Mouse (Mus musculus): Measurements from ENCODE around the gene Sarm1. TPM values are rescaled to one million over a fixed set of nuclear protein-coding genes. Genes with fewer than 3 reads are reported as not detected.

The Sarm1 gene
- polyA plus RNA-seq, 1 experiment from 2014 or later, result 49.0 TPM

DNA sequence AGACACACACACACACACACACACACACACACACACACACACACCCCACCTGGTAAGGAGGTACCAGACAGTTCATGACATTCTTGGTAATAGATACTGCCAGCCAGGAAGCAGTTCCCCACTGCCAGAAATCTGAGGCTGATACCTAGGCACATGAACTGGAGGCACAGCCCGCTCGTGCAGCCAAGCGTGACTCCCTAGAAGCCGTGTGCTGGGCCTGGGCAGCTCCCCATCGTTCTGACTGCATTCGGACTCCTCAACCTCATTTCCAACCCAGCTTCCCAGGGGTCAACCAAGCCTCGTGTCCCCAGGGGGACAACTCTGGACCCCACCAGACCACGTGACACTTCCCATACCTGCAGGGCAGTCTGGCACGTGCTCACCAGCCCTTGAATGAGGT is 31.2 kb upstream of the Sarm1 start:
- Histone ChIP-seq H3K4me2 (no peak overlapping the region), H3K4me1 (0 out of 2 replicates have a peak, but pooled peaks cover 6% of the 10 kb centered on the region), H3K9ac (replicated peaks) (no peak overlapping the region), H3K4me3 (replicated peaks) (no peak overlapping the region), H3K36me3 (peaks cover 65% of the 10 kb centered on the region), H3K9me3 (replicated peaks) (no peaks in the 10 kb centered on the region), H3K27ac (replicated peaks) (no peak overlapping the region), H3K27me3 (replicated peaks) (no peaks in the 10 kb centered on the region)
- no peak for ATAC-seq (ENCODE audit: low FRiP score)
- 86% methylated on average over 9 of the region's 9 CpGs for WGBS

DNA sequence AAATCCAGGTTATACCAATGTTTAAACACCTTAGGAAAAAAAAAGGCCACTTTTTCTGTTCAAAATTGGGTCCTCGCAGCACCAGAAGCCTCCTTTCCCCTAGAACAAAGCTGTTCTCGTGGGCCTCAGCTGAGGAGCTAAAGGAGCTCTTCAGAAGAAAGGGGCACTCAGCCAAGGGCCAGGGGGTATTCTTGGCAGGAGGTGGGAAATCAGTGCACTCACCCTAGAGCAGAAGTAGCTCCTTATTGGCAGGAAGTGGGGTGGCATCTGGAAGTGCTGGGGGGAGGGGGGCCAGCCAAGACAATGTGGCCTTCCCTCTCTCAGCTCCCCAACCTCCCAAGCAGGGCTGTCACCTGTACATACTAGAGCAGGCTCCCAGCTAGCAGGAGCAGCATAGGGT is 27.3 kb upstream of the Sarm1 start:
- H3K27me3 ChIP-seq (replicated peaks), result no peaks in the 10 kb centered on the region
- no peak overlapping the region for H3K9ac ChIP-seq (replicated peaks)
- H3K4me3 ChIP-seq (replicated peaks), result no peak overlapping the region
- no peak overlapping the region for H3K27ac ChIP-seq (replicated peaks)
- no peaks in the 10 kb centered on the region for H3K4me1 ChIP-seq
- no peaks in the 10 kb centered on the region for H3K9me3 ChIP-seq (replicated peaks)
- peaks cover 98% of the 10 kb centered on the region for H3K36me3 ChIP-seq
- ATAC-seq (ENCODE audit: low FRiP score), result no peak
- no peak overlapping the region for H3K4me2 ChIP-seq
- 77% methylated on average over 2 of the region's 2 CpGs for WGBS

DNA sequence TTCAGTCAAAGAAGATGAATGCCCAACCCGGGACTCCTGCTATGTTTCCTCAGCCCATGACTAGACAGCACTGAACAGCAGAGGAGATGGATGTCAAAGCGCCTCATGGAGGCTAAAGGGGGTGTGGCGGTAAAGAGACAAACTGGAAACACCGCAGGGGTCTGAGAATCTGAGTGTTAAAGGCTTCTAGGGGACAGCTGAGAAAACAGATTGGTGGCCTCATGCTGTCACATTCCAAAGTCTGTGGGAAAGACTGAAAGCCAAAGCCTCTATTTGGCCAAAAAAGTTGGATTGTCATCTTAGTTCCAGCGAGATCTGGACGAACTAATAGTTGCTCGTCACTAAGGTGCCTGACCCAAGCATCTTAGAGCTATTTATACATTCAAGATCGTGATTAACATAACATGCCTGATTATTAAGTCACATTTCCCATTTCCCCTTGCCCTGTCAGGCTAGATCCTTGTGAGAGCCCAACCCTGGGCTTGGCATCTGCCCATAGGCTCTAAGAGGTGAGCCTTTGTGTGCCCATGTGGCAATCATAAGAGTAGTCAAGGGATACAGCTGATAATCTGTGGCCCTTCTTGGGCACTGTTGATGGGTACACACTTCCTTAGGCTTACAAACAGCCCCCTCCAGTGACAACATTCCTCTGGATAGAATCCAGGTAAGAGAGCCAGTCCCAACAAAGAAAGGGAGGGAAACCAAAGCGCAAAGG is 25.8 kb upstream of the Sarm1 start:
- Histone ChIP-seq H3K9me3 (replicated peaks) (no peaks in the 10 kb centered on the region), H3K36me3 (peaks cover 99% of the 10 kb centered on the region), H3K27me3 (replicated peaks) (no peaks in the 10 kb centered on the region), H3K4me3 (replicated peaks) (no peak overlapping the region), H3K27ac (replicated peaks) (peak overlapping the region; percentile 54), H3K9ac (replicated peaks) (no peak overlapping the region), H3K4me1 (no peaks in the 10 kb centered on the region), H3K4me2 (no peak overlapping the region)
- 80% methylated on average over 9 of the region's 9 CpGs for WGBS
- no peak for ATAC-seq (ENCODE audit: low FRiP score)

DNA sequence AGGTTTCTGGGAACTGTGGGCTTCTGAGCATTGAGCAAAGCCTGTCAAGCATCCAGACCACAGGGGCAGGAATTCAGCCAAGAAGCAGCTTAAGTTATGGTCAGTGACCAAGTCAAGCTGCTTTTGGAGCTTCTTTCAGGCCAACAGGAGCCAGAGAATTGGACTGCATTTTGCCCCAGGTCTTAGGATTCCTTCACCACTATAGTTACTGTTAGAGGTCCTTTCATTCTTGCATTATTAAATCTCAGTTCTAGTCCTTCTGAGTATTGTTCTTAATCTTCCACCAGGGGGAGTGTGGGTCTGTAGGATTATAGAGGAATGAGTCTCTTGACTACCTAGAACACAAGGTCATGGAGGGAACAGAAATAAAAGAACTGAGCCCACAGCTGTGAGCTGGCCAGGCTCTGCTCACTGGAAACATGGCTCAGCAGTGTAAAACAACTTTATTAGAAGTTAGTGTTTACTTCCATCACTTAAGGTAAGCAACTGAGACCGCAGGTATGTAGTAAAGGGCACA is 25.0 kb upstream of the Sarm1 start:
- no peak for ATAC-seq (ENCODE audit: low FRiP score)
- Histone ChIP-seq H3K36me3 (peaks cover 98% of the 10 kb centered on the region), H3K4me2 (no peak overlapping the region), H3K4me1 (no peaks in the 10 kb centered on the region), H3K4me3 (replicated peaks) (no peak overlapping the region), H3K9me3 (replicated peaks) (no peaks in the 10 kb centered on the region), H3K27me3 (replicated peaks) (no peaks in the 10 kb centered on the region), H3K9ac (replicated peaks) (no peak overlapping the region), H3K27ac (replicated peaks) (peak overlapping the region; percentile 54)
- WGBS, result 100% methylated on average over 1 of the region's 1 CpGs

DNA sequence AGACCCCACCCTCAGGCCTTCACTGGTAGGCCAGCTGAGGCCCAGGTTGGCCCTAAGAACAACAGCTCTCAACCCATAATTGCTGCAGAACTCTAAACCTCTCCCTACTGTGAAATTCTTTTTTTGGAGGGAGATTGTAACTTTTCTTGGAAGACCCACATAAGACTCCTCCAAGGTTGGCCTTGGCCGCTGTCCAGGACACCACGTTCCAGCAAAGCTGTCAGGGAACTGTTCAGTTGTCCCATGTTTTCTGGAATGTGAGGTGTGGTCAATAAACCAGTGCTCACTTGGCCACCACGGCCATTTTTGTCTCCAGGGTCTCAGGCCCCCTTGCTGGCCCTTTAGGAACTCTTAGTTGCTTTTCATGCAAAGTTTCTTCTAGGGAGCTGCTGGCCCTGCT is 24.3 kb upstream of the Sarm1 start:
- Histone ChIP-seq H3K9ac (replicated peaks) (no peak overlapping the region), H3K4me3 (replicated peaks) (no peak overlapping the region), H3K36me3 (peaks cover 93% of the 10 kb centered on the region), H3K4me1 (no peaks in the 10 kb centered on the region), H3K4me2 (no peak overlapping the region), H3K27me3 (replicated peaks) (no peaks in the 10 kb centered on the region), H3K27ac (replicated peaks) (0 out of 2 replicates have a peak overlapping the region, but pooled peaks have one; percentile 54), H3K9me3 (replicated peaks) (no peaks in the 10 kb centered on the region)
- 88% methylated on average over 3 of the region's 3 CpGs for WGBS
- no peak for ATAC-seq (ENCODE audit: low FRiP score)

DNA sequence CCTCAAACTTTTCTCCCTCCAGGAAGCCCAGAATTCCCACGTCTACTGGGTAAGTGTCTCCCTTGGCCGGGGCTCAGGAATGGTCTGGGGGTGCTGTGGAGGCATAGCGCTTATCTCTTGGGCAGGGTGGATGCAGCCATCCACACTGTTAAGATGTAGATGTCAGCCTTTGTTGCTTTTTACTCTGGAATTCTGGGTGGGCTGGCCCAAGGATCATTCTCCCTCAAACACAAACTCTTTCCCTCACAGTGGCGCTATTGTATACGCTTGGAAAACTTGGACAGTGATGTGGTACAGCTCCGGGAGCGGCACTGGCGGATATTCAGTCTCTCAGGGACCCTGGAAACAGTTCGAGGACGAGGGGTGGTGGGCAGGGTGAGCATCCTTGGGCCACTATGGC is 21.4 kb upstream of the Sarm1 start:
- no peak overlapping the region for H3K27ac ChIP-seq (replicated peaks)
- H3K36me3 ChIP-seq, result peaks cover 93% of the 10 kb centered on the region
- no peaks in the 10 kb centered on the region for H3K27me3 ChIP-seq (replicated peaks)
- WGBS, result 91% methylated on average over 10 of the region's 10 CpGs
- H3K4me2 ChIP-seq, result no peak overlapping the region
- no peak overlapping the region for H3K9ac ChIP-seq (replicated peaks)
- no peak for ATAC-seq (ENCODE audit: low FRiP score)
- no peak overlapping the region for H3K4me3 ChIP-seq (replicated peaks)
- peaks cover 5% of the 10 kb centered on the region; the same call in 1 of the 2 replicates for H3K4me1 ChIP-seq
- H3K9me3 ChIP-seq (replicated peaks), result no peaks in the 10 kb centered on the region

DNA sequence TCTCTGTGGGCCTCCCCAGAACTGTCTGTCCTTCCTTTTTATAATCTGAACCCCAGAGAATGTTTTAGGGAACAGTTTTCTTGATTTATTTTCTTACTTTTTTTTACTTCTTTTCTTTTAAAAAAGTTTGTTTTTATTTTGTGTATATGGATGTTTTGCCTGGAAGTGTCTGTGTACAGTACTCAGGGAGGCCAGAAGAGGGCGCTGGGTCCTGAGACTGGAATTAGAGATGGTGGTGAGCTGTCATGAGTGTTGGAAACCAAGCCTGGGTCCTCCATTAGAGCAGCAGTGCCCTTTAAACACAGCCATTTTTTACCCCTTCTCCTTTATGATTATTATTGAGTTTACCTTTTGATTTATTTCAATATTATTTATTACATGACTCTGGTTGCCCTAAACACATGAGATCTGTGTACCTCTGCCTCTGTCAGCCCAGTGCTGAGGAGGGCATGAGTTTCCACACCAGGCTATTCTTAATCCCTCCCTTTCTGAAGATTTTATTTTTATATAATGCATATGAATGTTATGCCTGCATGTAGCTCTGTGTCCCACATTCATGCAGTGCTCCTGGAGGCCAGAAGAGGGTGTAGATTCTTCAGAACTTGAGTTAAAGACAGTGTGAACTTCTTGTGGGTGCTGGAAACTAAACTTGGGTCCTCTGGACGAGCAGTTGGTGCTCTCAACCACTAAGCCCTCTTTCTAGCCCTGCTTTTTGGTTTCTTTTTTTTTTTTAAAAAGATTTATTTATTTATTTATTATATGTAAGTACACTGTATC is 18.2 kb upstream of the Sarm1 start:
- H3K27ac ChIP-seq (replicated peaks), result no peak overlapping the region
- no peaks in the 10 kb centered on the region for H3K27me3 ChIP-seq (replicated peaks)
- H3K4me2 ChIP-seq, result no peak overlapping the region
- no peak overlapping the region for H3K9ac ChIP-seq (replicated peaks)
- no peaks in the 10 kb centered on the region for H3K9me3 ChIP-seq (replicated peaks)
- WGBS, result 77% methylated on average over 2 of the region's 2 CpGs
- peaks cover 23% of the 10 kb centered on the region for H3K4me1 ChIP-seq
- no peak overlapping the region for H3K4me3 ChIP-seq (replicated peaks)
- ATAC-seq (ENCODE audit: low FRiP score), result no peak
- H3K36me3 ChIP-seq, result peaks cover 63% of the 10 kb centered on the region

DNA sequence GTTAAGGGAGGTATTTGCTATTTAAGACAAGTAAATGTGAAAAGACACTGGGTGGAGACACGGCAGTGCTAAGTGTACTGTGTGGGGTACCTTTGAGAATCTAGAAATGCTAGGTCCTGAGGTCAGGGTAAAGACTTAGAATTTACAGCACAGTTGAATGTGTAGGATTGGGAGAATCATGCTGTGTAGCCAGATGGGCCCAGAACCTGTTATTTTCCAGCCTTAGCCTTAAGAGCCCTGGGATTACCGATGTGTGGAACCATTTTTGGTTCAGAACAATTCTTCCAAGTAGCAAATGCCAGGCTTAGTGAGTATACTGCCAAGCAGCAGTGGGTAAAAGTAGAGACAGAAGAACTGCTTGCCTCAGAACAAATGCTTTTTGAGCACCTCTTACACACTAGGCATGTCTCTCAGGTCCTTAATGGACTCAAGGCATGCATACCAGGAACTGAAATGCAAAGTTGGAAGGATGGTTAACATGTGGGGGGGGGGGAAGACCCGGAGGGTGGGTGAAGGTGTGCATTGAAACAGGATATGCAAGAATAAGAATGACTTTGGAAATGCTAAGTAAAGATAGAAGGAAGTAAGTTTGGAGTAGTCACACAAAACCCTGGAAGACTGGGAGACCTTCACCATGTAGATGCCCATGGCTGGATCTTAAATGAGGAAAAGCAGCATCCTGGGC is 15.7 kb upstream of the Sarm1 start:
- 74% methylated on average over 3 of the region's 3 CpGs for WGBS

DNA sequence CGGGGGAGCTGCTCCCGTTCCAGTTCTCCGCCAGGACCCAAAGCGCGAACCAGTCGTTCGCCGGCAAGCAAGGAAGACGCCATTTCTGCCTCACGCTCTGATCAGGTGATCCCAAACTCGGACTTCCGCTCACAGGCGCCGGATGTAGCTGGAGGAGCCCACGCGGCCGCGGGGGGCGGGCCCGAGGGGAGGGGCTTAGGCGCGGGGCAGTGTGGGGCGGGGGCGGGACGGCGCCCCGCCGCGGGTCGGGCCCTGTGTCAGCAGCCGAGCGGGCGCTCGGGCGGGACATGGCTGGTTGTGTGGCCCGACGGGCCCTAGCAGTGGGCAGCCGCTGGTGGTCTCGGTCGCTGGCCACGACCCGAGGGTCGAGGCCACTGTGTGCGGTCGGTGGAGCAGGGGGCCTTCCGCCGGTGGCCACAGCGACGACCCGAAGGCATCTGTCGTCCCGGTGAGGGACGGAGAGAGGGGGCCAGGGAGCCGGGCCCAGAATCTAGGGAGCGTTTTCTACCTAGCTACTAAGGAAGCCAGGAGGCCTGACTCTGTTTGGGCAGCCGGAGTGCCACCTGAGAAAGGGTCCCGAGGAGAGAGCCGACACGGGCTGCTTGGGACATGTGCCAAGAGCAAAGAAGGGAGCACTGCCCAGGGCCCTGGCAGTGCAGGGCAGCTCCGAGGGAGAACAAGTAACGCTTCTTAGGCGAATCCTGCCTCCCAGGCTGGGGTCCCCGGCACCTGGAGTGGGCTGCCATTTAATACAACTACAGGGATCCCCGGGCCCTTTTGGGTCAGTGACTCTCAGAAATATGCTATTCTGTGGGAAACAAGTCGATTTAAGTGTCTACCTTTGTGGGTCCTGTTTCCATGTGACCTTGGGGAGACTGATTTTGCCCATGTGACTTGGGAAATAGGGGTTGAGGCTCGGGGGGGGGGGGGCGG is 14.7 kb upstream of the Sarm1 start, which contains the start of the genes Tmem199 and Poldip2:
TSS of gene Tmem199 (minus strand) at position 148 of the 933 bp plus-strand sequence.
TSS of gene Poldip2 (plus strand) at position 169 of the 933 bp plus-strand sequence.
- peaks cover 52% of the 10 kb centered on the region for H3K36me3 ChIP-seq
- no peaks in the 10 kb centered on the region for H3K27me3 ChIP-seq (replicated peaks)
- peak within 1 kb of the TSS; percentile 93 for H3K4me2 ChIP-seq
- H3K4me1 ChIP-seq, result peaks cover 23% of the 10 kb centered on the region
- peak within 1 kb of the TSS; percentile 88 for H3K27ac ChIP-seq (replicated peaks)
- H3K9me3 ChIP-seq (replicated peaks), result no peaks in the 10 kb centered on the region
- H3K4me3 ChIP-seq (replicated peaks), result peak within 1 kb of the TSS; percentile 79
- peak; percentile 95 for ATAC-seq (ENCODE audit: low FRiP score)
- H3K9ac ChIP-seq (replicated peaks), result peak within 1 kb of the TSS; percentile 99
- under 1% methylated on average over 63 of the region's 67 CpGs for WGBS

More for the DNA sequence above, 15.7 kb upstream of the Sarm1 start:
- ATAC-seq (ENCODE audit: low FRiP score), result no peak
- Histone ChIP-seq H3K27ac (replicated peaks) (no peak overlapping the region), H3K36me3 (peaks cover 50% of the 10 kb centered on the region), H3K4me1 (peaks cover 23% of the 10 kb centered on the region), H3K27me3 (replicated peaks) (no peaks in the 10 kb centered on the region), H3K9ac (replicated peaks) (peak overlapping the region; percentile 99), H3K4me3 (replicated peaks) (peak overlapping the region; percentile 79), H3K4me2 (peak overlapping the region; percentile 93), H3K9me3 (replicated peaks) (no peaks in the 10 kb centered on the region)

DNA sequence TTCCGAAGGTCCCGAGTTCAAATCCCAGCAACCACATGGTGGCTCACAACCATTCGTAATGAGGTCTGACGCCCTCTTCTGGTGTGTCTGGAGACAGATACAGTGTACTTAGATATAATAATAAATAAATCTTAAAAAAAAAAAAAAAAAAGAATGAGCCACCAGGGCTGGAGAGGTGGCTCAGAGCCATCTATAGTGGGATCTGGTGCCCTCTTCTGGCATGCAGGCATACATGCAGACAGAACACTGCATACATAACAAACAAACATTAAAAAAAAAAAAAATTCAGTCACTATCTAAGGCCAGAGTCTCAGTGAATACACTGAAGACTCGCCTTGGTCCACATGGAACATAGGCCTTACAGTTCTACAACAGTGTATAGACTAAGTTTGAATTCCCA is 11.6 kb upstream of the Sarm1 start:
- peaks cover 44% of the 10 kb centered on the region for H3K36me3 ChIP-seq
- H3K4me1 ChIP-seq, result peaks cover 18% of the 10 kb centered on the region
- no peak overlapping the region for H3K4me3 ChIP-seq (replicated peaks)
- no peak overlapping the region for H3K27ac ChIP-seq (replicated peaks)
- no peak overlapping the region for H3K9ac ChIP-seq (replicated peaks)
- H3K4me2 ChIP-seq, result no peak overlapping the region
- ATAC-seq (ENCODE audit: low FRiP score), result no peak
- no peaks in the 10 kb centered on the region for H3K27me3 ChIP-seq (replicated peaks)
- WGBS, result 88% methylated on average over 5 of the region's 5 CpGs
- H3K9me3 ChIP-seq (replicated peaks), result no peaks in the 10 kb centered on the region
